Mouse (Mus musculus): ENCODE measurements around the gene Akr1b8.
"Not testable (repeated sequence)": the region's sequence is repeated elsewhere in the genome, so short reads cannot be mapped to it uniquely, and the experiment has no call there.

The Akr1b8 gene

DNA sequence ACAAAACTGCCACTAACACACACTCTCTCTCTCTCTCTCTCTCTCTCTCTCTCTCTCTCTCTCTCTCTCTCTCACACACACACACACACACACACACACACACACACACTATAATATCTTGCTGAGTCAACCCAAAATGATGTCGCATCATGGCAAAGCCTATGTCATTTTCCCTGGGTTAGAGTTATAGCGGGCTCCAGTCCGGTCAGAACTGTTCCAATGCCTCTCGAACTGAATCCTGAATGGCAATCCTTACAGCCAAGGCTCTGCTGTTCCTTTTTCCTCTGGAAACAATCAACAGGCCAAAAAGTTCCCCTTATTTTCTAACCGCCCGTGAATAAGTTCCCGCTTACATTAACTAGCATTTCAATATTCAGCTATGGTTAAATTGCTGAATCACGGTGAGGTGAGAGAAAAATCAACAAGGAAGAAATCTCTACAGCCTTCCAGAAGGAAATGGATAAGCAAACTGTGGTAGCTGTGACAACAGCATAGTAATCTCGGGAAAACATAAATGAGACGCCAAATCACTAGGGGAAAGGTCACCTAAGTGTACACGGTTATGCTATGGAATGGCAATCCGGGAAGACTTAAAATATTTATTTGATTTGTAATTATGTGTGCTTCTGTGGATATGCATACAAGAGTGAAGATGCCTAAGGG, 3.8 kb upstream of the Akr1b8 start:
- no peak for DNase-seq (ENCODE audit: low spot score)

DNA sequence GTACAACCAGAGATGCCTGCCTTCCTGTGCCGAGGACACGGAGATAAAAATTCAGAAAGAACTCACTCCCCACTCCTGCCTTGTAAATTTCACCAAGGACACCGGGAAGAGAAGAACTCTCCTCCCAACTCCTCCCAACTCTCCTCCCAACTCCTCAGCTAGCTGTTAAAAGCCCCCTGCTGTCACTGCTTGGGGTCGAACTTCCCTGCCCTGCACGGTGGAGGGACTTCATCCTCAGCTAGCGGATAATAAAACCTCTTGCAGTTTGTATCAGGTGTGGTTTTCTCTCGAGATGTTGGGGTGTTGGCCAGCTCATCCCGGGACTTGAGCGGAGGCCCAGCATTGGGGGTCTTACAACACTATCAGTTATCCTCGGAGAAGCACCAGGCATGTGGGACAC, 2.4 kb upstream of the Akr1b8 start:
- not testable (repeated sequence) for DNase-seq (ENCODE audit: low spot score)

DNA sequence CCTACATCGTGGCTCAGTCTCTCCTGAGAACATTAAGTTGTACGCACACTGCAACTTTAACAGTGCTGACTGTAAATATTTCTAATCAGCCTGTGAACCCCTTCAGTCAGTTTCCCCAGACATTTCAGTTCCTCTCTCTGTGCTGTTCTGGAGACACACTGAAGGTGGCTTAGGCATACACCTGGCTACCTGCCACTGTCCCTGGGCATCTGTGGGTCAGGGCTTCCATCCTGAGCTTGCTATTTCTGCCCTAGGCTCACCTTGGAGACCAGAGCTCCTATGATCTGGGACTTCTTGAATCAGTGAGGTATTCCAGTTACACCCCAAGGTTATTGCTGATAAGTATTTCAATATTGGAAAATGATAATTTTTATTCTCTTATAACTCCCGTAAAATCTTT, 1.5 kb upstream of the Akr1b8 start:
- no peak for DNase-seq (ENCODE audit: low spot score)

DNA sequence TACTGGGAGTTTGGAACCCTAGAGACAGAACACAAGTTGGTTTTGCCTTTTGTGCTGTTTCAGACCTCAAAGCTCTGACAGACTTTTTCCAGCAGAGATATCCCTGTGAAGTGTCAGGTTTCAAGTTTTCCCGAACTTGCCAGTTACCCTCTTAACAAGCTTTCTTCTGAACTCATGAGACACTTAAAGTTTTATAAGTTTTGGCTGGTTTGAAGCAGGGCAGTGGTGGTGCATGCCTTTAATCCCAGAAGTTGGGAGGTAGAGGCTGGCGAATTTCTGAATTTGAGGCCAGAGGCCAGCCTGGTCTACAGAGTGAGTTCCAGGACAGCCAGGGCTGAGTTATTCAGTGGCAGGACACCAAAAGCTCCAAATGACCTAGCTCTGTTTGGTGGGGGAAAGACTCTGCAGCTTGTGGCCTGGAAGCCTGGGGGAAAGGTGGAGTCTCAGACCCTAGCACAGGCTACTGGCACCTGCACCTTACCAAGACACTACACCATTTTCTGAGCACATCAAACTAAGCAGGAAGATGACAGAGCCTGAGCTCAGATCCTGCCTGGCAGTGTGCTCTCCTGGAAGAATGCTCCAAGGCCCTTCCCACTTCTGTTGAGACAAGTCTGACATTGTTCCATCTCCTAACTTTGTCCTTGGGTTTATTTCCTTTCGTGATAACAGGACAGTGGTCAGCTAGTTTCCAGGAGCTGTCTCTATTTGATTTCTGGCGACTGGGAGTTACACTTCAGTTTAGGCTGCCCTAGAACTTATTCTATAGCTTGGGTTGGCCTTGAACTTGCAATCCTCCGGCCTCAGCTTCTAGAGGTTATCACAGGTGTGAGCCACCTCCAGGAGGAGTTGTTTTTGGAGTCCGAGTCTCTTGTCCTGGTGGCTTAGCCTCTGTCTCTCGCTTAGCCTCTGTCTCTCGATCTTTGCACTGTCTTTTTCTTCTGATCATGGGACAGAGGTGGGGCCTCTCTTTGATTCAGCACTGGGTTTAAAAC, 732 bp downstream of the Akr1b8 start:
- peak; percentile 22 for DNase-seq (ENCODE audit: low spot score)

DNA sequence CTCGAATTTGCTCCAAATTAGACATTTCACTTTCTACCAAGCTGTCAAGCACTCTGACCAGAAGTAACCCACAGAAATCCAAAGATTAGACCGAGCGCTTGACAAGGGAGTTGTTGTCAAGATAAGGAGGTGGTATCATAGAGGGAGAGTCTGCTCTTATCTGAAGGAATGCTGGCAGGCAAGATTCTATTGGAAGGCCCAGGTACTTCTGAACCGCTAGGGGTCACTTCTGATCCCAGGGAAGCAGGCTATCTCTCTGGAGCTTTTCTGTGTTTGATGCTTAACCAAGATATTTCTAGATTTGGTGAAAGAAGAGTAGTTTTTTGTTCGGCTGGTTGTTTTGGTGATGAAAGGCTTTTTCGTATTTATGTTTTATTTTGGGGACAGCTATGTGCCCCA, 1.4 kb downstream of the Akr1b8 start:
- DNase-seq (ENCODE audit: low spot score) = no peak

DNA sequence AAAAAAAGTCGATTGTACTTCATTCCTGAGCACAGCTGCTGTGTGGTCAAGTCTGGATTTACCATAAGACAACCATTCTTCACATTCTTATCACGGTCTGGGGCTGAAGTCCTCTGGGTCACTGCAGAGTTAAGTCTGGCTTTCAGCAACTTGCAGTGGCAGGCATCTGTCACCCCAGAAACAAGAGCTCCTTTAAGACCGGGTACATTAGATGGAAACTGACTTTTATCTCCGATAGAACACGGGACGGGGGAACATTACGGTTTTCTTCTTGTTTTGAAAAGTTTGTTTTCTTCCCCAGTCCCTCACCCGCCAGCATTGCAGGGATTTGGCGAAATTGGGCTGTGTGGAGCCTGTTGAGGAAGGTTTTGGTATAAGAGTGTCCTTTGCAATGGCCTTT, 1.9 kb downstream of the Akr1b8 start:
- no peak for DNase-seq (ENCODE audit: low spot score)

DNA sequence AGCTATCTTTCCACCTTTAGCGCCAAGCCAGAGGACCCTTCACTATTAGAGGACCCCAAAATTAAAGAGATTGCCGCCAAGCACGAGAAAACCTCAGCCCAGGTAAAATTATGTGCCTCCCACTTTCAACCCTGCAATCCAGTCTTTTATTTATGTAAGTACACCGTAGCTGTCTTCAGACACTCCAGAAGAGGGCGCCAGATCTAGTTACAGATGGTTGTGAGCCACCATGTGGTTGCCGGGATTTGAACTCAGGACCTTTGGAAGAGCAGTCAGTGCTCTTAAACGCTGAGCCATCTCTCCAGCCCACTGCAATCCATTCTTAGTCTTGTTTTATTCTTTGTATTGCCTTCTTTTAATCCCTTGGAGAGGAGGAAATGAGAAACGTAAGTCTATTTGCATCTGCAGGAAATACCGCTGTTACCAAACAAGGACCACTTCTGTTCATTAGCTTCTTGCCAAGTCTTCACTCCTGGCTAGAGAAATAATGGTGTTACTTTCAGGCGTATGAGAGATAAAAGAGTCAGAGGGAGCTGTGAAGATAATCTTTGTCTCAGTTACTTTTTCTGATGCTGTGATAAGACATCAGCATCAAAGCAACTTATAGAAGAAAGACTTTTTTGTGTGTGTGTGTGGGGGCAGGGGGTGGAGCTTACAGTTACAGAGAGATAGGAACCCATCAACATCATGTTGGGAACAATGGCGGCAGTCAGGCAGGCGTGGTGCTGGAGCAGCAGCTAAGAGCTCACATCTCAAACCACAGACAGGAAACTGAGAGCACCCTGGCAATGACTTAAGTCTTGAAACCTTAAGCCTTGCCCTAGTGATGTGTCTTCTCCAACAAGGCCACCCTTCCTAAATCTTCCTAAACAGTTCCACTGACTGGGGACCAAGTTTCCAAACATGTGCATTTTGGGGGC, 10.6 kb downstream of the Akr1b8 start:
- no peak for DNase-seq (ENCODE audit: low spot score)

DNA sequence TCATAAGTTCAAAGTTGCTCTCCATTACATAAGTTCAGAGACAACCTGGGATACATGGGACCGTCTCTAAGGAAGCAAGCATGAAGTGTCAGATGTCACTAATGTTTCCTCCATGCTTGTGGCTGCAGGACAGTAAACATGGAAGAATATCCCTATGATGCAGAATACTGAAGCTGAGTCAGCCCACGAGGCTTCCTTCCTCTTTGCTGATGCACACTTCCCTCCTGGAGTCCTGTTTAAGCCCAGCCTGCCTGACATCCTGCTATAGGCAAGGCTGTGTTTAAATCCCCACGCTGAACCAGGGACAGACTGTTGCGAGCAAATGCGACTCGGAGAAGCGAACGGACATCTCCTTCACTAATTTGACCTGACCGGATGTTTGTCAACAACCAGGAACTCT, 14.1 kb downstream of the Akr1b8 start:
- no peak for DNase-seq (ENCODE audit: low spot score)

DNA sequence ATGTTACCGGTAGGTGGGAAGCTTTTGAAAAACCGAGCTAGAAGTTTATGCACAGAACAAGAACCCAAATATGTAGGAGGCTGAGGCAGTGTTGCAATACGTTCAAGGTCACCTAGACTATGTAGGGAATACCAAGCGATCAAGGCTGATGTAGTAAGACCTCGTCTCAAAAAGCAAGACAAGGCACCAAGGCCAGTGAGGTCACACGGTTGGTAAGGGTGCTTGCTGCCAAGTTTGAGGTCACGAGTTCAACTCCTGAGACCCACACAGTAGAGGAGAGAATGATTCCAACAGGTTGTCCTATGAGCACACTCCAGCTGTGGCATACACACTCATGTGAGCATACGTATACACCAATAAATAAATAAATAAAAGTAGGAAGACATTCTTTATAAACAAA, 16.2 kb downstream of the Akr1b8 start:
- no peak for DNase-seq (ENCODE audit: low spot score)

DNA sequence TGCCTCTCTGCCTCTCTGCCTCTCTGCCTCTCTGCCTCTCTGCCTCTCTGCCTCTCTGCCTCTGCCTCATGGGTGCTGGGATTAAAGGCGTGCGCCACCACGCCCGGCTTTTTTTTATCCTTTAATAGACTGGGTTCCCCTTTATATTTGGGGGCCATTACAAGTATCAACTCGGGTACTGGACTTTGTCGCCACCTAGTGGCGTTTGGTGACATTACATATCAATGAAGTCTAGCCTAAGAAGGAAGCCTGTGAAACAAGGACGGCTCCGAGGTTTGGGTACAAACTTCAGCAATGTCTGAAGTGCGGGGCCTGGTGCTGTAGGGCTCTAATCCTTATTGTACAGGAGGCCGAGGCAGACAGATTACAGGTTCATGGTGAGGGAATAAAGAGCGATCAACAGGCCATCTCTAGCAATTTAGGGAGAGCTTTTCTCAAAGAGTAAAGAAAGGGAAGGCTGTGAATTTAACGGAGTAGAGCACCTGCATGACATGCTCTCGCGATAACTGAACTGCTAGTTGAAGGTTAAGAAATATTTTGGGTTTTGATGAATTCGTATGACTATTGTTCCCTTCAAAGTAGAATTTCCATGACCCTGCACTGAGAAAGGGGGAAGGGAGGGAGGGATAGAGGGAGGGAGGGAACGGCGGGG, 17.9 kb downstream of the Akr1b8 start:
- peak; percentile 92 for DNase-seq (ENCODE audit: low spot score)

DNA sequence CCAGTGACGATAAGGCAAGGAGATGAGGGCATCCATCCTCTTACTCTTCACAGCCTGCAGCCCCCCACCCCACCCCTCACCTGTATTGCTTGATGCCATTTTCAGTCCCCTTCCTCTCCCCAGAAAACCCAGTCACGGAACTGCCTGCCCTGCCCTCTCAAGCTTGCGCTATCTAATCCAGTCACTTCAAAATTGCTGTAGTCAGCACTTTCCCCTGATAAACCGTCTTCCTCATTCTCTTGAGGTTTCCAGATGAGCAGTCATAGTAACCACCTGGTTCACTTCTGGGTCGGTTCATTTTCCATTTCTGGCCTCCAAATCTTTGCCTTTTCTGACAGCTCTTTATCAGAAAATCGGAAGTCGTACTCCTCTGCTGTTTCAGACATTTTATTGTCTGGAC, 19.9 kb downstream of the Akr1b8 start:
- DNase-seq (ENCODE audit: low spot score) = no peak

DNA sequence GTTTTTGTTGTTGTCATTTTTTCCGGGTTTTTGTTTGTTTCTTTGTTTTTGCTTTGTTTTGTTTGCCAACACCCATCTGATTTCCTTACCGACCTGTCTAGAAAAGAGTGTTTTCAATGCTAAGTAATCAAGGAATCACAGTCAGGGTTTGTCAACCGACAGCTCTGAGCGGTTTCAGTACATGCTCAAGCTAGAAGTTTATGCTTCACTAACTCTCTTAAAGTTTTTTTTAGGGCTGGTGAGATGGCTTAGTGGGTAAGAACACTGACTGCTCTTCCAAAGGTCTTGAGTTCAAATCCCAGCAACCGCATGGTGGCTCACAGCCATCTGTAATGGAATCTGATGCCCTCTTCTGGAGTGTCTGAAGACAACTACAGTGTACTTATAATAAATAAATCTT, 22.0 kb downstream of the Akr1b8 start:
- not testable (repeated sequence) for DNase-seq (ENCODE audit: low spot score)

DNA sequence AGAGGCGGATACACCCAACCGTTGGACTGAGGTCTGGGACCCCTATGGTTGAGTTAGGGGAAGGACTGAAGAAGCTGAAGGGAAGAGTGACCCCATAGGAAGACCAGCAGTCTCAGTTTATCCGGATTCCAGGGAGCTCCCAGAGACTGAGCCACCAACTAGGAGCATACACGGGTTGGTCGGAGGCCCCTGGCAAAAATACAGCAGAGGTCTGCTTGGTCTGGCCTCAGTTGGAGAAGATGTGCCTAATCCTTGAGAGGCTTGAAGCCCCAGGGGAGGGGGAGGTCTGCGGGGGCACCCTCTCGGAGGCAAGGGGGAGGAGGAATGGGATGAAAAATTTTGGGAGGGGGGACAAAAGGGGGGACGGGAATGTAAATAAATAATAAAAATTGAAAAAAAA, 29.5 kb downstream of the Akr1b8 start:
- no peak for DNase-seq (ENCODE audit: low spot score)

DNA sequence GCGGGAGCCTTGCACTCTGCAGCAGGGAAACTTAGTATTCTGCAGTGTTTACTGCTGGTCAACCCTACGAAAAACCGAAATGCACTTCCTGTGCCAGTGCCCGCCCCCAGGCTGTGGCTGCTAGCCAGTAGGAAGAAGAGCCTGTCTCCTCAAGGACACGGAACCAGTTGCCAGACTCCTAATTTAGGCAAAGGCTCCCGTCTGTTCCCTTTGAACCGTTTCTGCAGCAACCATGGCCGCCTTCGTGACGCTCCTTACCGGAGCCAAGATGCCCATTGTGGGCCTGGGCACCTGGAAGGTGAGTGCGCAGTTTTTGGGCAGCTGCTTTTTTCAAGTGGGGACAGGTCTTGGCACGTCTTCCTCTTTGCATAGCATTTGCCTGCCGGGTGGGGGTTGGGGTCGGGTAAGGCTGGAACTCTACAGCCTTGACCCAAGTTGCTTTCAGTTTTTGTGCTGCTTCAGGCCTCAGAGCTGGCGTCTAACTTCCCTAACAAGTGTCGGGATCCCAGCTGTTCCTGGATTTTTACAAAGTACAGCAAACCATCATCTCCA, 30.3 kb downstream of the Akr1b8 start, which contains the start of gene Akr1b10:
Gene Akr1b10 (plus strand): TSS at position 109 of the 552 bp plus-strand sequence.
- DNase-seq (ENCODE audit: low spot score) = peak; percentile 82

DNA sequence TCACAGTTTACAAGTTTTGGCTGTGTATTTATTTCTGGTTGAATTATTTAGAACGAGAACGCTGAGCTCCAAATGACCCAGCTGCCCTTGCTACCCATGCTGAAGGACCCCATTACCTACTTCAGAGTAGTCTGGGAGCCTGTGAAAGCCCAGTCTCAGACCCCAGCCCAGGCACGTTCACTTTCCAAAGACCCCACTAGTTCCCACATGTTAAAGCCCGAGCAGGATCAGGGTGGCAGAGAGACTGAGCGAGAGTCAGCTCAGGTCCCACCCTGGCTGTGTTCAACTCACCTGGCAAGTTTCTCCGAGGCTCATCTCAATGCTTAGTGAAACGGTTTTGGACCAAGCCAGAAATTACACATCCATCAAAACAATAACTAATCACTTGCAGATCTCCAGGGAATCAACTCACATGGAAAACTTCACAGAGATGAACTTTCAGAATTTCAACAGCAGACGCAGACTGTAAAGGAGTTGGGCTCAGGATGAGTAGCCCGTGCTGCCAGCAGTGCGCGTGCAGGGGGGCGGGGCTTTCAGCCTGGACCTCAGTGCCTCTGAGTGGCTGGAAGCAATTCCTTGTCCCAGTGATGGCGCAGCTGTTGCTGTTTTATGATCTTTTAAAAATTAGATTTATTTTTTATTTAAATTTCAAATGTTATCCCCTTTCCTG, 30.9 kb downstream of the Akr1b8 start:
- DNase-seq (ENCODE audit: low spot score) = peak; percentile 61

DNA sequence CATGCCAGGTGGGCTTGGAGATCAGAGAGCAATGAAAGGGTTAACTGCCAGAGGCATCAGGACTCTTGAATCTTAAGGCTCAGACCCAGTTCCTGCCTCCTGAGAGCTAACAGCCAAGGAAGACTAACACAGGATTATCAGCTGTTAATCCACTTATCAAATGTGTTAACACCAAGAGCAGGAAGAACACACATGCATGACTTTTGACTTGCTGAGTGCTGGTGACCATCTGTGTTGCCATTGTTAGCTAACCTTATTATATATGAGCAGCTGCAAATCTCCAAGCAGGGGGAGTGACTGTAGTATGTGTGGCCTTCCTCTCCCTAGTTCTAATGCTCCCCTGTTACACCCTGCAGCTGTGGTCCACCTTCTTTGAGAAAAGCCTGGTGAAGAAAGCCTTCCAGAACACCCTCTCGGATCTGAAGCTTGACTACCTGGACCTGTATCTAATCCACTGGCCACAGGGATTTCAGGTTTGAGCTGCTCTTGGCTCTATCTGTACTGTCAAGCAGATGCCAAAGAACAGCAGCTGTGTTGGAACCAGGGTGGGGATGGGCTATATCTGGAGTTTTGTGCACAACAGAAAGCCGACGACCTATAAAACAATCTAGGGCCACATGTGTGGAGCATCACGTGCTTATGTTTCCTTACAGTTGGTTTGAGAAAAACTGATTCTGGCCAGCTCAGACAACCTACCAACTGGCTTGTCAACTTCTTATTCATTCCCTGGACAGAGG, 34.7 kb downstream of the Akr1b8 start:
- no peak for DNase-seq (ENCODE audit: low spot score)

DNA sequence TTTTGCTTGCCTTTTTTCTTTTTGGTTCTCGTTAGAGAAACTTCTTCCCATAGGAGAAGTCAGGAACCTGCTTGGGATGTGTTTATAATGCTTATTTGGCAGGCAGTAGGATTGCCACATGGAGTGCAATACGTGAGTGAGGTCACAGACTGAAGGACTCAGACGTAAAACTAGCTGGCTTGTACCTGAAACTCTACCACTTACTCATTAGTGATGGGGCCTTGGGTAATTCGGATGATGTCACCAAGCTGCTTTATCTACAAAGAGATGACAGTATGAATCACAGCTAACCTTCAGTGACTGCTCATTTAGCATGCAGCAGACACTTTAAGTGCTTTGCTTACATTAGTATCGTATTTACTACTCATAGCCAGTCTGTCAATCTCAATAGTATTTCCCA, 42.0 kb downstream of the Akr1b8 start:
- DNase-seq (ENCODE audit: low spot score) = no peak

DNA sequence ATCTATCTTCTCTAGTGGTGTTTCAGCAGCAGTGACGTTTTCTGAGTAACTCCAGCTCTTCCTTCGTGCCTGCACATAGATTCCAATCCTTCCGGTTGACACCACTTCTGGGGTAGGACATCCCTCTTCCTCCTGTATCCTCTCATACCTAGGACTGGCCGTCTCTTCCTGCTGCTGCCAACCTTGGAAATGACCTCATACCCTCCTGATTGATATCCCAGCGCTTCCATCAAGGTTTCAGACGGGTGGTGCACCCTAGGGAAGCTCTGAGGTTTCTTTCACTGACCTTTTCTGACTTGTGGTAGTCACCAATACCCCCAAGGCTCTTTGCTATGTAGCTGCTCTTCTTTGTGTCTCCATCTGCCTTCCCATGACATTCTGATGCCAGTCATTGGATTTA, 44.5 kb downstream of the Akr1b8 start:
- DNase-seq (ENCODE audit: low spot score) = no peak

DNA sequence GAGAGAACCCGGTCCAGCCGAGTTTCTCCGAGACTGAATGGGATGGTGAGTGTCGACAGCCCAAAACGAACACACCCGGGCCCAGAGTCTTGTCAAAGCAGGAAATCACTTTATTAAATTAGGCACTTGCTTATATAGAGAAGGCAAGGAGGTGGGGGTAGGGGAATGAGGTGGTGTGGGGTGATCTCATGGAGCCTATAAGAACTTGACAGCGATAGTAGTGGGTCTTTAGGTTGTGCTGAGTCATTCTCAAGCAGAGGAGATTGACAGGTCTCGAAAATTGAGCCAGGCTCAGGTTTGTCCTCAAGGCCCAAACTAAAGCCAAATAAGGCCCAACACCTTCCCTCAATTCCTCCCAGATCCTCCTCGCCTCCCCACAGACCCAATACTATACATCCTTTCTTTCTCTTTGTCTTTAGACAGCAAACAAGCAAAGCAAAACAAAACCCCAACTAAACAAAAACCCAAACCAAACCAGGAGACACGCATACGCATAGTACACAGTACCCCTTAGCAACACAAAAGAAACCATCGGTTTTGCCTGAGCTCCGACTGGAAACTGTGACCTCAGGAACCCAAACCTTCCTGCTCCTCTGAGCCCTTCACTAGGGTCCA, 45.8 kb downstream of the Akr1b8 start:
- no peak for DNase-seq (ENCODE audit: low spot score)

DNA sequence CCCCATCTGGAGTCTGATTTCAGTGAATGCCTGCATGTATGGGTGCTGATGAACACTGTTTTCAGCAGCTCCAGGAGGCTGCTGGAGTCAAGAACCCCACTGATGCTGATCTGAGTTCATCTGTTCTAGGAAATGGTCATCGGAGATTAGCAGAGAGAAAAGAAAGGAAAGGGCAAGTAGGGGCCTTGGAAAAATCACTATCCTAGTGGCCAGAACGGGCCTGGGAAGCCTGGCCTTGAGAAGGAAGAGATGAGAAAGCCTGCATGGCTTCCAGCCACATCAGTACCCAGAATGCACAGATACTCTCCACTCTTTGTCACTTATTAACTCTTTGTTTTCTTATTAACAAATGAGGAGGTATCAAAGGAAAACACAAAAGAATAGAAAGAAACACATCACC, 46.8 kb downstream of the Akr1b8 start:
- DNase-seq (ENCODE audit: low spot score) = no peak

All from embryo, embryonic 10.5 days (tissue).